Mouse (Mus musculus): ENCODE data around the gene Smad5. TPM values are rescaled to one million over a fixed set of nuclear protein-coding genes. Genes with fewer than 3 reads are reported as not detected.

The Smad5 gene
- total RNA-seq, 2 experiments from 2014 or later, result 24.4 to 24.5 TPM

DNA sequence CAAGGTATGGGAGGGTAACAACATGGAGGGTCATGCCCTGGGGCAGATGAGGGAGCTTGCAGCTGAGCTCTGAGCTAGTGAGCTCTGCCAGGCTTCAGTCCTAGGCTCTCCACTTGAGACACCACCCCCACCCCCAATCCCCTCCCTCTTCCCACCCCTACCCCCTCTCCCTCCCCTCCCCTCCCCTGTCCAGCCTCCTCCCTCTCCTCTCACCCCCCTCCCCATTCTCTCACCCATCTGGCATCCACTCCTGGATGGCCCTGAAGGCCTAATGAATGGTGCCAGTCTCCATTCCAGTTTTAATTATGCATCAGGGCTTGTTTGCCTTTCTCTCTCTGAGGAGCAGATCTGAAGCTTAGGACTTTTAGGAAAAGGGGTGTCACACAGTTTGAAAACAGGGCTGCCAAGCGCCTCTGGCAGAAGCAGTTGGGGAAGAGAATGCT, 67.3 kb downstream of the Smad5 start:
- TF ChIP-seq CTCF (IDR thresholded peaks at IDR 0.05), result no peak
- intact Hi-C loops (cut with DNase I), result no loop called here
- no peak overlapping the region for H3K4me3 ChIP-seq
- DNase-seq, result no peak
- no peak overlapping the region for H3K27ac ChIP-seq

DNA sequence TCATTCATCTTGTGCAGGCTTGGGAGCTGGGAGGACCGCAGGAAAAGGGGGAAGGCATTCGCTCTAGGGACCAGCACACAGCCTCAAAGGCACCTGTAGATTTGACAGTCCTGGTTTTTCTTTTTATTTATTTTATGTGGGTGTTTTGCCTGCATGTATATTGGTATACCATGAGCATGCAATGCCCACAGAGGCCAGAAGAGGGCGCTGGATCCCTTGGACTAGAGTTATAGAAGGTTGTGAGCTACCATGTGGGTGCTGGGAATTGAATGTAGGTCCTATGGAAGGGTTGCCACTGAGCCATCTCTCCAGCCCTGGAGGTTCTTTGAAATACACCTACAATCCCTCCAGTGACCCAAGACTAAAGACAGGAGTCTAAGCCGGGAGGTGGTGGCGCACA, 68.0 kb downstream of the Smad5 start:
- H3K4me3 ChIP-seq, result no peak overlapping the region
- H3K27ac ChIP-seq, result no peak overlapping the region
- no peak for DNase-seq
- intact Hi-C loops (cut with DNase I), result no loop called here
- TF ChIP-seq CTCF (IDR thresholded peaks at IDR 0.05), result peak; percentile 18; the same call in 1 of the 2 replicates

DNA sequence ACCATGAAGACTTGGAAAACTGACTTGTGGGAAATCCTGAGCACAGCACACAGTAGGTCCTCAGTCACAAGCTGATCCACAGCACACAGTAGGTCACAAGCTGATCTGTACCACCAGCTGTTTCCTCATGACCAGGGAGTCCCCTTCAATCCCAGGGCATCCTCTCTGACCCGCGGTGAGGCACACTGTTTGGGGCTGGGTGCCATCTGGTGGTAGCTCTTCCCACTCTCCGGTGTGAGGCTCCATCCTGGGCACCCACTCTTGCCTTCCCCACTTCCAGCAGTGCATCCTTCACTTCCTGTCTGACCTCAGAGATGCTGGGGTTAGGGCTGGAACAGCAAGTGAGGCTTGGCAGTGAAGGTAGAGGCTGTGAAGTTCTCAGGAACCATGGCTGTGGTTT, 69.8 kb downstream of the Smad5 start:
- no peak overlapping the region for H3K27ac ChIP-seq
- no peak for TF ChIP-seq CTCF (IDR thresholded peaks at IDR 0.05)
- intact Hi-C loops (cut with DNase I), result no loop called here
- no peak for DNase-seq
- H3K4me3 ChIP-seq, result no peak overlapping the region

DNA sequence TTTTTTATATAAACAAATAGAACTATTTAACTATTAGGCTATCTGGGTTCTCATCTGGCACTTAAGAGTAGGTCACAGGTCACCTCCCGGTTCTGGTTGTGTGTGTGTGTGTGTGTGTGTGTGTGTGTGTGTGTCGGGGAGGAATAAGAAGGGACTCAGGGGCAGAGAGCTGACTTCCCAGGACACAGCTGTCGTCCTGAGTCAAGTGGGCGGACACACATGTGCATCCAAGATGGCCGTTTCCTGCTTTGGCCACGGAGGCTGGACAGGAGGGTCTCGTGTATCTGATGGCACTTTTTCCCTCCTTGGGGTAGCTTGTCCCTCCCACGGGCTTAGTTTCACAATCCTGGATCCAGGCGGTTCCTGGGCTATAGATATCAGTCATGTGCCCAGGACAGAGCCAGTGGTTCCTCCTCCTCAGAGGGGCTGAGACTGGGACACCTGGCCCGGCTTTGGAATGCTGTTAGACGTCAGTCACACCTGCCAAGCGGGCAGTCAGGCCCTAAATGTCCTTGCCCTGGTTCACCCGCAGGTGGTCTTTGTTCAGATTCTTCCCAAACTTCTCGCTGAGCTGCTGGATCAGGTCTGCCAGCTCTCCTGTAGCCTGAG, 70.6 kb downstream of the Smad5 start:
- intact Hi-C loops (cut with DNase I), result no loop called here
- no peak for TF ChIP-seq CTCF (IDR thresholded peaks at IDR 0.05)
- no peak overlapping the region for H3K4me3 ChIP-seq
- no peak overlapping the region for H3K27ac ChIP-seq
- DNase-seq, result no peak

DNA sequence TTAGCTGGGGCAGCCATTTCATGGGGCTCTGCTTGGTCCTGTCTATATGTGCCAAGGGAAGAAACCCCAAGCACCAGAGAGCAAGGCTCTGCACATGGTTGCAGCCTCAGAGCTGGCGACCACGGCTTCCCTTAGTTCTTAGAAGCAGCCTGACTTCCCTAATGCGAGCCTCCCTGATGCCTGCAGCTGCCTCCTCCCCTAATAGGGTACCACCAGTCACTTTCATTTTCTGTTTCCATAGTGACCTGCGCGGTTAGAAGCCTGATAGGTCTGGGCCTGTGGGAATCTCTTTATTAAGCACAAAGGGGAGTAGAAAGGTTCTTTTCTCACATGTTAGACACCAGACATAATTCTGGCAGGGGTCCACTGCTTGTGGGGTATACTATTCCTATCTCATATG, 71.5 kb downstream of the Smad5 start:
- H3K4me3 ChIP-seq, result no peak overlapping the region
- no peak for DNase-seq
- H3K27ac ChIP-seq, result no peak overlapping the region
- intact Hi-C loops (cut with DNase I), result no loop called here
- no peak for TF ChIP-seq CTCF (IDR thresholded peaks at IDR 0.05)

DNA sequence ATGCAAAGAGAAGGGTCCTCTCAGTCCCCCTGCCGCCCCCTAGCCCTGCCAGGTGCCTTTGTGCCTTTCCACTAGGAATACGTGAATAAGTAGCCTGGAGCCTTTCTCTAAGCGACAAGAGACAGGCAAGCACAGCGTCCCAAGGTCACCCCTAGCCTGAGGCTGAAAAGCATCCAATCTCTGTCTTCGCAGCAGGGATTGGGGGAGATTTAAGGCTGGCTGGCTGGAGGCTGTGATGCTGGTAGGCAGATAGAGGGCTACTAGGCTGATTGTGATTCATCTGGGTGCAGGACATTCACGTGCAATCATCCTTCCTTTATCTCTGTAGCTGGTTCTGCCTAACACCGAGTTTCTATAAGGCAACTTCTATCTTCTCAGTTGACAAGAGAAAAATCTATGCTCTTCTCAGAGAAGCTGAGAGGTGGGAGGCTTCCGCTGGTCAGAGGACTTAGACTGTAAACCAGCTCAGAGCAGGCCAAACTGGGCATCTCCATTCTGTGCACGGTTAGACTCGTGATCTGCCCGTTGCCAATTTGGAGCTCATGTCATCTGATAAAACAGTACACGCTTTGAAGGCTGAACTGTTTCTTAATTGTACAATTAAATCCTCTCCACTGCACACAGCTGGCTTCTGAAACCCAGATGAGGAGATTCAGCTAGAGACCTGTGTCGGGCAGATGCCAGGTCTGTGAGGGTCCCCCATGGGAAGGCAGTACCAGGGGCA, 78.1 kb downstream of the Smad5 start:
- Histone ChIP-seq H3K27ac (no peak overlapping the region), H3K4me3 (no peak overlapping the region)
- TF ChIP-seq CTCF (IDR thresholded peaks at IDR 0.05), result no peak
- intact Hi-C loops (cut with DNase I), result no loop called here
- DNase-seq, result no peak

DNA sequence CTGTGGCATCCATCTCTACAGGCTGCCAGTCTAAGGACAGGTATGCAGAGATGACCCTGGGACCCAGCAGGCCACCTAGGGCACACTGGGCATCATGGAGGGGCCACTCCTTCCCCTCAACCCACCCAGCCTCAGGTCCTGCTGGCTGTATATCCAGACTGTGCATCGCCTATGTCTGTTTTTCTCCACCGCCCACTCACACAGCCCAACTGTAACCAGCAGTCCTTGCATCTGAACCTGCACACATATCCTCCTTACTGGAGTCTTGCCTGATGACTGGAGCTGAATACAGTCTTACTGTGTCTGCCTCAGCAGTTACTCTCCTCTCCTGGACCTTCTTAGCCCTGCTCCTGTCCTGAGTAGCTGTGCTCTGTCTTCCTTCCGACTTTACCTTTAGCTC, 78.9 kb downstream of the Smad5 start:
- TF ChIP-seq CTCF (IDR thresholded peaks at IDR 0.05), result no peak
- Histone ChIP-seq H3K4me3 (no peak overlapping the region), H3K27ac (no peak overlapping the region)
- intact Hi-C loops (cut with DNase I), result no loop called here
- DNase-seq, result no peak

DNA sequence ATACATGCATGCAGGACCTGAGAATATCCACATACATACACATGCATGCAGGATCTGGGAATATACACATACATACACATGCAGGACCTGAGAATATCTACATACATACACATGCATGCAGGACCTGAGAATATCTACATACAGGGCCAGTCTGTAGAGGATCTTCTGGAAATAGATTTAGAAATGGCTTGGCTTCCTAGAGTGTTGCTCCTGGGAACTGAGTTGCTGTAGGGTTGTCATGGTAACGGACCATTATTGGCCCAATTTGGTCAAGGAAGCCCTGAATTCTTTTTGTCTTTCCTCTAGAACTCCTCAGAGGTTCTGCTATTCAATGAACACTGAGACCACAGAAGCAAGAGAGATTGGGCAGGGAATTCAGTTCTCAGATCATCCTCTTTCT, 79.8 kb downstream of the Smad5 start:
- no peak for DNase-seq
- H3K4me3 ChIP-seq, result no peak overlapping the region
- no peak for TF ChIP-seq CTCF (IDR thresholded peaks at IDR 0.05)
- H3K27ac ChIP-seq, result no peak overlapping the region
- intact Hi-C loops (cut with DNase I), result no loop called here

DNA sequence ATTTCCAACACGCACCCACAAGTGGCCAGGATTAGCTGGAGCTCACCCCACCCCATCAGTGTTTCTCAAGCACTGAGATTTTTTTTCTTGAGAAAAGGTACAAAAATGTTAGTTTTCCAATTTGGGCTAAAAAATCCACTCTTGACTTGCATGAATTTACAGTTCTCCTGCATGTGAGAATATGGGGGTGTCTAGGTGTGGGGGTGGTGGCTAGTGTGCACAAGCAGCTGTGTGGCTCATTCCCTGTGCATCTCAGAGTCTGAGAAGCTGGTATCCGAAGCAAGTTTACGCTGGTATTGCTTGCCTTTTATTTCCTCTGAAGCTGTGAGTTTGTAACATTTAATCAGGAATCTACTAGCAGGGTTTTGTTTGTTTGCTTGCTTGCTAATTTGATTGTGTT, 87.9 kb downstream of the Smad5 start:
- H3K27ac ChIP-seq, result no peak overlapping the region
- TF ChIP-seq CTCF (IDR thresholded peaks at IDR 0.05), result no peak
- intact Hi-C loops (cut with DNase I), result no loop called here
- no peak overlapping the region for H3K4me3 ChIP-seq
- no peak for DNase-seq

Other genes with a start within 250 kb of the Smad5 start
- not detected for gene Il9, start 220.8 kb upstream of the Smad5 start, total RNA-seq (2021)
- gene Fbxl21, start 180.5 kb upstream of the Smad5 start, total RNA-seq (2021), result not detected
- gene Lect2, start 154.5 kb upstream of the Smad5 start, total RNA-seq (2021), result not detected
- gene Tgfbi, start 93.5 kb upstream of the Smad5 start, total RNA-seq (2021), result 10 to 100 TPM; 13.0 to 24.8 TPM
- not detected for gene Gm45623, start 50.8 kb downstream of the Smad5 start, total RNA-seq (2021)
- gene Trpc7, start 193.0 kb downstream of the Smad5 start, total RNA-seq (2021), result not detected

Measured in gastrocnemius, adult 2 months (tissue).